Mouse (Mus musculus) cortical plate, adult 2 months (tissue): Measurements from ENCODE around the gene Dusp10.

Source experiments
- CTCF ChIP-seq: fragments of 200-500 bp; IDR thresholded peaks from 2 replicates; pipeline ENCODE4 v1.5.1; 2011; ENCODE audit warnings: mild to moderate bottlenecking, control low read depth, low read length; ENCODE audit not compliant: insufficient read depth; ENCODE audit errors: extremely low read depth
- POLR2A ChIP-seq: fragments of 200-500 bp; IDR thresholded peaks from 2 replicates; pipeline ENCODE4 v1.6.1; 2011; ENCODE audit warnings: mild to moderate bottlenecking, low read length, control low read depth; ENCODE audit not compliant: insufficient read depth; ENCODE audit errors: extremely low read depth

DNA sequence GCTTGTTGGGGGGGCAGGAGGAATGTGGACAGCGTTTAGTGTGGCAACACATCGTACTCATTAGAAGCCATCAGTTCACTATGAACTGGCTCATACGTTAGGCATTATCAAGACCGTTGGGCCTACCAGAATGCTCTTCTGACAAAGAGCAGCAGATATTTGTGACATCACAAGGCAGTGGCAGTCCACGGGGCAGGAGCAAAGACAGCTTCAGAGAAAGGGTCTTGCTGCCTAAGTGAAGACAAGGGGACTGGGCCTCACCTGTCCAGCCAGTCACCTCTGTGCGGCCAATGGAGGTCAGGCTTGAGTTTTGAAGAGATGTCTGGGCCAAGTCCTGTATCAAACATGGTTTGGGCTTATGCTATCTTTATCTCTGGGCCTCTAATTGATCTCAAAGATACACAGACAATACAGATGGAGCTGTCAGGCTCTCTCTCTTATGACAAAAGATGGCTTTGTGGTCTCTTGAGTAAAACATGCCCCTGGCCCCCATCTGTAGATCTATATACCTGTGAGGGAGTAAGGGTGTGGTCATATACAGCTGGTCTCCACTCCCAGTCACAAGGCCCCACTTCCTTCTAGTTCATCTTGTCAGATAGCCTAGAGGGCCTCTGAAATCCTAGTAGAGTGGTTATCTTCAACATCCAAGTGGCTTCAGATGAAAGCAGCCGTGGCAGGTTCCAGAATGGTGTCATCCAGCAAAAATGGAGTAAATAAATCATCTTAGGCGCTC, 17.1 kb downstream of the Dusp10 start:
- TF ChIP-seq CTCF (no peak), POLR2A (no peak)
